Mouse (Mus musculus): Measurements from ENCODE around the gene Sp2. TPM values are rescaled to one million over a fixed set of nuclear protein-coding genes. Genes with fewer than 3 reads are reported as not detected.

Gene Sp2
- 17.6 and 18.0 TPM in 2 replicates for polyA plus RNA-seq (2015; fragmentation: Nextera tagmentation; extraction: Ambion mirVana)

GRCm38 (mm10) chr11:96982859-96983258, at the start of gene Sp2:
TSS of gene Sp2 (minus strand) at chr11:96982959.
- 67% methylated on average over 7 of the region's 7 CpGs for WGBS (ENCODE audit: insufficient replicate concordance)
- Histone ChIP-seq H3K9me3 (replicated peaks) (no peaks in the 10 kb centered on the region), H3K36me3 (replicated peaks) (no peaks in the 10 kb centered on the region), H3K27me3 (peaks cover 44% of the 10 kb centered on the region), H3K4me2 (peak within 1 kb of the TSS; percentile 11; the same call in 1 of the 2 replicates), H3K4me3 (replicated peaks) (no peak within 1 kb of the TSS), H3K9ac (no peak within 1 kb of the TSS), H3K4me1 (replicated peaks) (peaks cover 30% of the 10 kb centered on the region), H3K27ac (replicated peaks) (0 out of 2 replicates have a peak within 1 kb of the TSS, but pooled peaks have one; percentile 14)
- no peak for ATAC-seq (ENCODE audit: insufficient read depth)

DNA sequence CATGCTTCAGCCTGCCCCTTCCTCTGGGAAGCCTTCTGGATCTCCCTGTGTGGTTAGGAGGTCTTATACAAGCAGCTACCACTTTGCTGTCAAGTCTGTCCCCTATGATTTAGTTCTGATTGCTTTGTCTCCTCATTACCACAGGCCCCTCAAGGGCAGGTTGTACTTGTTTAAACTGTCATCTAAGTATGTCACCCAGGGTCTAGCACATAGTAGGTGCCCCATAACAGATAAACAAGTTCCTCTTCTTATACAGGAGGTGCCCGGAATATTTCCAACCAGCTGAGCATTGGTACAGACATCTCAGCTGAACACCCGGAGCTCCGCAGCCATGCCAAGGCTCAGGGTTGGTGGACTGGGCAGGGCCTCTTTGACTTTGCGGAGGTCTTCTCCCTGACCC, 49.7 kb upstream of the Sp2 start:
- WGBS (ENCODE audit: insufficient replicate concordance) = 80% methylated on average over 4 of the region's 4 CpGs
- Histone ChIP-seq H3K36me3 (replicated peaks) (no peaks in the 10 kb centered on the region), H3K9ac (no peak overlapping the region), H3K9me3 (replicated peaks) (no peaks in the 10 kb centered on the region), H3K4me3 (replicated peaks) (no peak overlapping the region), H3K4me2 (no peak overlapping the region), H3K27me3 (no peaks in the 10 kb centered on the region), H3K4me1 (replicated peaks) (peaks cover 16% of the 10 kb centered on the region), H3K27ac (replicated peaks) (no peak overlapping the region)
- ATAC-seq (ENCODE audit: insufficient read depth) = no peak

DNA sequence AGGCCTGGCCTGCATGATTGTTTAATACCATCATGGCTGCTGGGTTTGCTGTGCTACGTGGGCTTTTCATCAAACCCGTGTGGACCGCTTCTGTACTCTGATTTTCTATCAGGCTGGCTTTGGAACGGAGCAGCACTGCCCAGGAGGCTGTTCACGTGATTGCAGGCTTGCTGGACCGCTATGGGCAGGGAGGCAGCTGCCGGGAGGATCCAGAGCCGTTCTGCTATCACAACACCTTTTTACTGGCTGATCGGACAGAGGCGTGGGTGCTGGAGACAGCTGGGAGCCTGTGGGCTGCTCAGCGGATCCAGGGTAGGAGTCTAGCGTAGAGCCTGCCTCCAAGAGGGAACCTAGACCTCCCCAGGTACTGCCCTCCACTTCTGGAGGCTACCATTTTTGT, 49.2 kb upstream of the Sp2 start:
- WGBS (ENCODE audit: insufficient replicate concordance) = 79% methylated on average over 12 of the region's 12 CpGs
- Histone ChIP-seq H3K27me3 (no peaks in the 10 kb centered on the region), H3K27ac (replicated peaks) (no peak overlapping the region), H3K9me3 (replicated peaks) (no peaks in the 10 kb centered on the region), H3K4me2 (no peak overlapping the region), H3K4me1 (replicated peaks) (peaks cover 16% of the 10 kb centered on the region), H3K4me3 (replicated peaks) (no peak overlapping the region), H3K9ac (no peak overlapping the region), H3K36me3 (replicated peaks) (no peaks in the 10 kb centered on the region)
- ATAC-seq (ENCODE audit: insufficient read depth) = no peak

GRCm38 (mm10) chr11:97030426-97030825, 47.7 kb upstream of the Sp2 start:
- peaks cover 25% of the 10 kb centered on the region for H3K4me1 ChIP-seq (replicated peaks)
- H3K9me3 ChIP-seq (replicated peaks) = no peaks in the 10 kb centered on the region
- H3K4me2 ChIP-seq = peak overlapping the region; percentile 79
- H3K9ac ChIP-seq = peak overlapping the region; percentile 65
- peak overlapping the region; percentile 65 for H3K4me3 ChIP-seq (replicated peaks)
- peaks cover 4% of the 10 kb centered on the region for H3K27me3 ChIP-seq
- no peak for ATAC-seq (ENCODE audit: insufficient read depth)
- peak overlapping the region; percentile 43; the same call in 1 of the 2 replicates for H3K27ac ChIP-seq (replicated peaks)
- H3K36me3 ChIP-seq (replicated peaks) = no peaks in the 10 kb centered on the region
- 21% methylated on average over 15 of the region's 15 CpGs for WGBS (ENCODE audit: insufficient replicate concordance)

DNA sequence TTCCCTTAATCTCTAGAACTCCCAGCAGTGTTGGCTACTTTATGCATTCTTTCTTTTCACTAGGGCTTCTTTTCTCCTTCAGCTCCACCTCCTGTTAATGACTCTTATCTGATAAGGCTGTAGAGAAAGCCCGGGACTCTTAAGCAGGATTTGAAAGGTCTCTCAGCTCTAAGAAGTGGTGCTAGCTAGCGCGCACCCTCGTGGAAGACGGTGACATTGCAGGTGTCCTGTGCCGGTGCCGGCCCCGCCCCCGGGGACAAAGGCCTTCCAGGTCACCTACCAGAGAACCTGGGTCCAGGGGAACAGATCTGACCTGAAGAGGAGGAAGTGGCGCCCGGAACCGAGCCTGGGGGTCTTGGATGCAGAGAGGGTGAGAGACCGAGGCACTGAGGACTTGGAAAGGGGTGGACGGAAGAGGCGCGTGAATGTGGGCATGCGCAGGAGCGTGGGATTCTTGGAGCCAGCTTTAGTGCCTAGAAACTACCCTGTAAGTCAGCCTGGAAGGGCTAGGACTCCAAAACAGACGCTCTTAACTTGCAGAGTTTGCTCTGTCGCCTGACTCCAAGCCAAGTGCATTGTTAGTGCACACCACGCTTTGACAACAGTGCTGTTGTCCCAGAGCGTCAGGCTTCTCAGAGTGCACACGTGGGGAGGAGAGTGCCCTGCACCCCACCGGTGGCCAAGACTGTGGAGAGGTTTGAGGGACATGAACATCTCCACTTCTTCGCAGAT, 47.1 kb upstream of the Sp2 start, which contains the start of gene Scrn2:
TSS of gene Scrn2 (plus strand) at position 253 of the 732 bp plus-strand sequence.
- peak within 1 kb of the TSS; percentile 65 for H3K4me3 ChIP-seq (replicated peaks)
- no peaks in the 10 kb centered on the region for H3K36me3 ChIP-seq (replicated peaks)
- H3K9me3 ChIP-seq (replicated peaks) = no peaks in the 10 kb centered on the region
- H3K9ac ChIP-seq = peak within 1 kb of the TSS; percentile 65
- ATAC-seq (ENCODE audit: insufficient read depth) = peak; percentile 68
- H3K27ac ChIP-seq (replicated peaks) = peak within 1 kb of the TSS; percentile 43; the same call in 1 of the 2 replicates
- H3K4me2 ChIP-seq = peak within 1 kb of the TSS; percentile 79
- peaks cover 10% of the 10 kb centered on the region for H3K27me3 ChIP-seq
- H3K4me1 ChIP-seq (replicated peaks) = peaks cover 26% of the 10 kb centered on the region
- 3% methylated on average over 25 of the region's 25 CpGs for WGBS (ENCODE audit: insufficient replicate concordance)

GRCm38 (mm10) chr11:97025721-97026344, 43.1 kb upstream of the Sp2 start:
- peaks cover 50% of the 10 kb centered on the region for H3K27me3 ChIP-seq
- H3K4me1 ChIP-seq (replicated peaks) = peaks cover 41% of the 10 kb centered on the region
- peak overlapping the region; percentile 37; the same call in 1 of the 2 replicates for H3K9ac ChIP-seq
- H3K9me3 ChIP-seq (replicated peaks) = no peaks in the 10 kb centered on the region
- H3K36me3 ChIP-seq (replicated peaks) = no peaks in the 10 kb centered on the region
- ATAC-seq (ENCODE audit: insufficient read depth) = no peak
- no peak overlapping the region; the same call in 1 of the 2 replicates for H3K27ac ChIP-seq (replicated peaks)
- H3K4me3 ChIP-seq (replicated peaks) = peak overlapping the region; percentile 33; the same call in 1 of the 2 replicates
- H3K4me2 ChIP-seq = peak overlapping the region; percentile 65
- 9% methylated on average over 17 of the region's 17 CpGs for WGBS (ENCODE audit: insufficient replicate concordance)

- WGBS (ENCODE audit: insufficient replicate concordance) = 53% methylated on average over 10 of the region's 10 CpGs
- H3K27me3 ChIP-seq = peaks cover 58% of the 10 kb centered on the region
- H3K9me3 ChIP-seq (replicated peaks) = no peaks in the 10 kb centered on the region
- no peaks in the 10 kb centered on the region for H3K36me3 ChIP-seq (replicated peaks)
- no peak overlapping the region for H3K9ac ChIP-seq
- no peak overlapping the region for H3K4me2 ChIP-seq
- no peak overlapping the region for H3K27ac ChIP-seq (replicated peaks)
- no peak overlapping the region for H3K4me3 ChIP-seq (replicated peaks)
- H3K4me1 ChIP-seq (replicated peaks) = peaks cover 32% of the 10 kb centered on the region
- ATAC-seq (ENCODE audit: insufficient read depth) = no peak
Measured at GRCm38 (mm10) chr11:97024977-97025376, 42.2 kb upstream of the Sp2 start.

DNA sequence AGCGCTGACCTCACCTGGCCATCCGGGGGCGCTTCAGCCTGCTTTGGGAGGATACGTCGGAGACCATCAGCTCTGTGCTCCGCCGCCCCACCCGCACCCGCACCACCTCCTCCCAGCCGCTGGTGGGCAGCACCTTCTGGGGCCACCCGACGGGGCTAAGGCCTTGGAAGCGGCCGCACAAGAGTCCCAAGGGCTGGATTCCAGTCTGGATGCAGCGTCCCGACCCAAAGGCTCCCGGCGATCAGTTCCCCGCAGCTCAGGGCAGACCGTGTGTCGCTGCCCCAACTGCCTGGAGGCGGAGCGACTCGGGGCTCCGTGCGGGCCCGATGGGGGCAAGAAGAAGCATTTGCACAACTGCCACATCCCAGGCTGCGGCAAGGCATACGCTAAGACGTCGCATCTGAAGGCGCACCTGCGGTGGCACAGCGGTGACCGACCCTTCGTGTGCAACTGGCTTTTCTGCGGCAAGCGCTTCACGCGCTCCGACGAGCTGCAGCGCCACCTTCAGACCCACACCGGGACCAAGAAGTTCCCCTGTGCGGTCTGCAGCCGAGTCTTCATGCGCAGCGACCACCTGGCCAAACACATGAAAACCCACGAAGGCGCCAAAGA, 39.2 kb upstream of the Sp2 start:
- Histone ChIP-seq H3K9ac (peak overlapping the region; percentile 39; the same call in 1 of the 2 replicates), H3K4me2 (peak overlapping the region; percentile 83), H3K4me3 (replicated peaks) (peak overlapping the region; percentile 59), H3K36me3 (replicated peaks) (no peaks in the 10 kb centered on the region), H3K27ac (replicated peaks) (no peak overlapping the region), H3K4me1 (replicated peaks) (peaks cover 41% of the 10 kb centered on the region), H3K27me3 (peaks cover 88% of the 10 kb centered on the region), H3K9me3 (replicated peaks) (no peaks in the 10 kb centered on the region)
- WGBS (ENCODE audit: insufficient replicate concordance) = 1% methylated on average over 50 of the region's 50 CpGs
- ATAC-seq (ENCODE audit: insufficient read depth) = peak; percentile 47

DNA sequence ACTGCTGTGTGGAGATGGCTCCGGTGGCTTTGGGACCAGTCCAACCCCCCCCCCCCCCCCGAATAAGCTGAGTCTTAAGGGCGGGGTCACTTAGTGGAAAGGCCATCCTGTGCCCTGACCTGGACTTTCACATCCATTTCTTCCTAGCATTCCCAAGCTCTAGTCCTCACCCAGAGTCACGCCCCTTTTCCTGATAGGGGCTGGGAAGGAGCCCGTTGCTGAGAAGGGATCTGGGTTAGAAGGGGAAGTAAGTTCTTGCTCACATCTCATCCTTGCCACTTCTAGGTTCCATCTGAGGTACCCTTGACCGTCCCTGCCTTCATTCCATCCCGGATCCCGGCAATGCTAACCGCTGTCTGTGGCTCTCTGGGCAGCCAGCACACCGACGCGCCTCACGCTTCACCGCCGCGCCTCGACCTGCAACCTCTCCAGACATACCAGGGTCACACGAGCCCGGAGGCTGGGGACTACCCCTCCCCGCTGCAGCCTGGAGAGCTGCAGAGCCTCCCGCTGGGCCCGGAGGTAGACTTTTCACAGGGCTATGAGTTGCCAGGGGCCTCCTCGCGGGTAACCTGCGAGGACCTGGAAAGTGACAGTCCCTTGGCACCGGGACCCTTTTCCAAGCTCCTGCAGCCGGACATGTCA, 38.5 kb upstream of the Sp2 start:
- no peaks in the 10 kb centered on the region for H3K9me3 ChIP-seq (replicated peaks)
- 2% methylated on average over 27 of the region's 27 CpGs for WGBS (ENCODE audit: insufficient replicate concordance)
- H3K27me3 ChIP-seq = peaks cover 96% of the 10 kb centered on the region
- H3K27ac ChIP-seq (replicated peaks) = no peak overlapping the region
- H3K4me2 ChIP-seq = peak overlapping the region; percentile 83
- H3K4me1 ChIP-seq (replicated peaks) = peaks cover 40% of the 10 kb centered on the region
- H3K4me3 ChIP-seq (replicated peaks) = peak overlapping the region; percentile 59
- H3K9ac ChIP-seq = no peak overlapping the region
- no peak; the same call in 1 of the 2 replicates for ATAC-seq (ENCODE audit: insufficient read depth)
- H3K36me3 ChIP-seq (replicated peaks) = no peaks in the 10 kb centered on the region

- Histone ChIP-seq H3K4me3 (replicated peaks) (no peak overlapping the region), H3K4me2 (no peak overlapping the region), H3K9me3 (replicated peaks) (no peaks in the 10 kb centered on the region), H3K27me3 (peaks cover 98% of the 10 kb centered on the region), H3K27ac (replicated peaks) (no peak overlapping the region), H3K4me1 (replicated peaks) (peaks cover 31% of the 10 kb centered on the region), H3K9ac (no peak overlapping the region), H3K36me3 (replicated peaks) (no peaks in the 10 kb centered on the region)
- WGBS (ENCODE audit: insufficient replicate concordance) = 10% methylated on average over 13 of the region's 13 CpGs
- no peak for ATAC-seq (ENCODE audit: insufficient read depth)
Measured at GRCm38 (mm10) chr11:97019345-97019708, 36.6 kb upstream of the Sp2 start.

Measured in liver, embryonic 15.5 days (tissue).